Mouse (Mus musculus) heart, postnatal 4 days (tissue): ENCODE results near the gene Ccdc162. TPM values are rescaled to one million over a fixed set of nuclear protein-coding genes. Genes with fewer than 3 reads are reported as not detected.

Experiments used
- DNase-seq: peaks from one replicate; pipeline ENCODE4 v3.0.0; 2021
- total RNA-seq, 2 experiments: library from RNA; stranded (reverse); gene quantifications; 2 replicates each; pipeline ENCODE4 v1.2.3; 2021

Gene Ccdc162
- total RNA-seq, 2 experiments from 2014 or later, result 0.10 to 0.18 TPM

- no peak for DNase-seq
Observed at GRCm38 (mm10) chr10:41537226-41537982, 179.0 kb downstream of the Ccdc162 start.

GRCm38 (mm10) chr10:41536714-41537113, 179.7 kb downstream of the Ccdc162 start:
- no peak for DNase-seq

- DNase-seq, result no peak
Observed at GRCm38 (mm10) chr10:41535991-41536390, 180.4 kb downstream of the Ccdc162 start.

GRCm38 (mm10) chr10:41529972-41530371, 186.5 kb downstream of the Ccdc162 start:
- no peak for DNase-seq

- DNase-seq, result no peak
Observed at GRCm38 (mm10) chr10:41525696-41526095, 190.7 kb downstream of the Ccdc162 start.

GRCm38 (mm10) chr10:41523386-41523785, 193.0 kb downstream of the Ccdc162 start:
- DNase-seq, result no peak

GRCm38 (mm10) chr10:41520410-41520673, 196.1 kb downstream of the Ccdc162 start:
- no peak for DNase-seq

- DNase-seq, result peak; percentile 68
Observed at GRCm38 (mm10) chr10:41519640-41520409, 196.6 kb downstream of the Ccdc162 start.

- peak; percentile 94 for DNase-seq
Observed at GRCm38 (mm10) chr10:41518981-41519618, 197.3 kb downstream of the Ccdc162 start, which contains the start of gene Cd164. Gene Cd164 (plus strand): TSS chr10:41519414.

- peak; percentile 79 for DNase-seq
Observed at GRCm38 (mm10) chr10:41518508-41518980, 197.9 kb downstream of the Ccdc162 start.

GRCm38 (mm10) chr10:41514921-41515320, 201.5 kb downstream of the Ccdc162 start:
- no peak for DNase-seq

GRCm38 (mm10) chr10:41514301-41514700, 202.1 kb downstream of the Ccdc162 start:
- peak; percentile 12 for DNase-seq

GRCm38 (mm10) chr10:41509160-41509559, 207.3 kb downstream of the Ccdc162 start:
- peak; percentile 34 for DNase-seq

GRCm38 (mm10) chr10:41505446-41505845, 211.0 kb downstream of the Ccdc162 start:
- DNase-seq, result peak; percentile 75

- DNase-seq, result no peak
Observed at GRCm38 (mm10) chr10:41504996-41505395, 211.4 kb downstream of the Ccdc162 start.

- DNase-seq, result peak; percentile 60
Observed at GRCm38 (mm10) chr10:41500941-41501340, 215.5 kb downstream of the Ccdc162 start.

- DNase-seq, result no peak
Observed at GRCm38 (mm10) chr10:41491111-41491510, 225.3 kb downstream of the Ccdc162 start.

GRCm38 (mm10) chr10:41490518-41490873, 225.9 kb downstream of the Ccdc162 start:
- DNase-seq, result no peak

- DNase-seq, result peak; percentile 97
Observed at GRCm38 (mm10) chr10:41489708-41490517, 226.5 kb downstream of the Ccdc162 start, which contains the start of the genes Smpd2 and Ppil6. Gene Smpd2 (minus strand): TSS chr10:41490369. Gene Ppil6 (plus strand): TSS chr10:41490439.

GRCm38 (mm10) chr10:41489294-41489693, 227.1 kb downstream of the Ccdc162 start:
- DNase-seq, result no peak

GRCm38 (mm10) chr10:41488877-41489276, 227.6 kb downstream of the Ccdc162 start:
- DNase-seq, result no peak
